Mouse (Mus musculus) left cerebral cortex, postnatal 25 days (tissue): Measurements from ENCODE around the gene Klhl24. TPM values are rescaled to one million over a fixed set of nuclear protein-coding genes. Genes with fewer than 3 reads are reported as not detected.

Source experiments
- DNase-seq, 2 experiments: peaks; one replicate each; pipeline ENCODE4 v3.0.0; 2022; ENCODE audit warnings: low spot score in 2 of 2, mixed read lengths in 1 of 2
- intact Hi-C: fragments of 180-260 bp; cut with DNase I; formaldehyde crosslinking; loops from one replicate; pipeline ENCODE4 v1.15.1; 2025
- total RNA-seq, 2 experiments: library from RNA; stranded (reverse); gene quantifications; 2 replicates each; pipeline ENCODE4 v1.2.3; 2021

Klhl24 gene
- total RNA-seq, 2 experiments from 2014 or later = 82.0 to 86.4 TPM

GRCm38 (mm10) chr16:20130397-20130796 lies 33.1 kb downstream of the Klhl24 start:
- no peak for DNase-seq
- intact Hi-C loops = no loop called here

GRCm38 (mm10) chr16:20140772-20141531 lies 43.6 kb downstream of the Klhl24 start, which contains the start of gene Yeats2:
Yeats2 (plus strand) TSS chr16:20141063.
- intact Hi-C loops = loop anchor here (1.0 kb wide), 1 partner anchor 43 kb away; no protein-coding TSS in a partner anchor
- DNase-seq = peak; percentile 81 to 88

GRCm38 (mm10) chr16:20144568-20144967 lies 47.2 kb downstream of the Klhl24 start:
- intact Hi-C loops = no loop called here
- no peak for DNase-seq

GRCm38 (mm10) chr16:20151991-20152390 lies 54.6 kb downstream of the Klhl24 start:
- no peak for DNase-seq
- intact Hi-C loops = no loop called here

- intact Hi-C loops = no loop called here
- no peak for DNase-seq
Observed at GRCm38 (mm10) chr16:20153742-20154141, 56.4 kb downstream of the Klhl24 start.

GRCm38 (mm10) chr16:20160130-20160529 lies 62.8 kb downstream of the Klhl24 start:
- intact Hi-C loops = no loop called here

GRCm38 (mm10) chr16:20169071-20169470 lies 71.7 kb downstream of the Klhl24 start:
- DNase-seq = no peak
- intact Hi-C loops = no loop called here

More at GRCm38 (mm10) chr16:20160130-20160529, 62.8 kb downstream of the Klhl24 start:
- DNase-seq = no peak

GRCm38 (mm10) chr16:20169471-20170106 lies 72.2 kb downstream of the Klhl24 start:
- DNase-seq = peak in 1 of 2 experiments; percentile 16
- intact Hi-C loops = no loop called here

Other genes with a start within 250 kb of the Klhl24 start
- gene Klhl6, start 114.5 kb upstream of the Klhl24 start, total RNA-seq = 1 to 10 TPM; 1.1 to 2.3 TPM
- 10 to 100 TPM; 36.4 to 37.9 TPM for gene Yeats2, start 43.5 kb downstream of the Klhl24 start, total RNA-seq
- 10 to 100 TPM; 46.4 to 54.3 TPM for gene Map6d1, start 143.8 kb downstream of the Klhl24 start, total RNA-seq
- gene Parl, start 204.8 kb downstream of the Klhl24 start, total RNA-seq = 10 to 100 TPM; 53.3 to 54.4 TPM
- not detected for gene Cyp2ab1, start 227.9 kb downstream of the Klhl24 start, total RNA-seq